Mouse (Mus musculus): Measurements from ENCODE around the gene Mast3.

Gene Mast3

GRCm38 (mm10) chr8:70776496-70777444 lies 28.1 kb downstream of the Mast3 start, which contains the start of gene Pik3r2:
Gene Pik3r2, minus strand, starts transcription at chr8:70776713.
- DNase-seq (ENCODE audit: low spot score in 2 of 2) = peak; percentile 95 to 99

GRCm38 (mm10) chr8:70775851-70776495 lies 28.9 kb downstream of the Mast3 start:
- DNase-seq (ENCODE audit: low spot score in 2 of 2) = no peak

- DNase-seq (ENCODE audit: low spot score in 2 of 2) = no peak
Observed at GRCm38 (mm10) chr8:70775227-70775626, 29.6 kb downstream of the Mast3 start.

GRCm38 (mm10) chr8:70774740-70775139 lies 30.1 kb downstream of the Mast3 start:
- no peak for DNase-seq (ENCODE audit: low spot score in 2 of 2)

- no peak for DNase-seq (ENCODE audit: low spot score in 2 of 2)
Observed at GRCm38 (mm10) chr8:70773833-70774232, 31.0 kb downstream of the Mast3 start.

GRCm38 (mm10) chr8:70773410-70773809 lies 31.4 kb downstream of the Mast3 start:
- no peak for DNase-seq (ENCODE audit: low spot score in 2 of 2)

- DNase-seq (ENCODE audit: low spot score in 2 of 2) = no peak
Observed at GRCm38 (mm10) chr8:70772890-70773289, 32.0 kb downstream of the Mast3 start.

- no peak for DNase-seq (ENCODE audit: low spot score in 2 of 2)
Observed at GRCm38 (mm10) chr8:70772075-70772474, 32.8 kb downstream of the Mast3 start.

GRCm38 (mm10) chr8:70771217-70771616 lies 33.6 kb downstream of the Mast3 start:
- DNase-seq (ENCODE audit: low spot score in 2 of 2) = no peak

GRCm38 (mm10) chr8:70770748-70771147 lies 34.1 kb downstream of the Mast3 start:
- no peak for DNase-seq (ENCODE audit: low spot score in 2 of 2)

- no peak for DNase-seq (ENCODE audit: low spot score in 2 of 2)
Observed at GRCm38 (mm10) chr8:70769858-70770257, 35.0 kb downstream of the Mast3 start.

GRCm38 (mm10) chr8:70769359-70769758 lies 35.5 kb downstream of the Mast3 start:
- peak; percentile 95 to 100 for DNase-seq (ENCODE audit: low spot score in 2 of 2)

GRCm38 (mm10) chr8:70768956-70769355 lies 35.9 kb downstream of the Mast3 start:
- DNase-seq (ENCODE audit: low spot score in 2 of 2) = no peak

GRCm38 (mm10) chr8:70768231-70768776 lies 36.5 kb downstream of the Mast3 start:
- DNase-seq (ENCODE audit: low spot score in 2 of 2) = no peak

- no peak for DNase-seq (ENCODE audit: low spot score in 2 of 2)
Observed at GRCm38 (mm10) chr8:70767503-70767902, 37.4 kb downstream of the Mast3 start.

- no peak for DNase-seq (ENCODE audit: low spot score in 2 of 2)
Observed at GRCm38 (mm10) chr8:70766571-70767440, 38.0 kb downstream of the Mast3 start.

GRCm38 (mm10) chr8:70765838-70766570 lies 38.9 kb downstream of the Mast3 start:
- peak; percentile 64 to 67 for DNase-seq (ENCODE audit: low spot score in 2 of 2)

GRCm38 (mm10) chr8:70765329-70765728 lies 39.5 kb downstream of the Mast3 start:
- DNase-seq (ENCODE audit: low spot score in 2 of 2) = no peak

- no peak for DNase-seq (ENCODE audit: low spot score in 2 of 2)
Observed at GRCm38 (mm10) chr8:70764676-70765075, 40.2 kb downstream of the Mast3 start.

- no peak for DNase-seq (ENCODE audit: low spot score in 2 of 2)
Observed at GRCm38 (mm10) chr8:70764026-70764425, 40.8 kb downstream of the Mast3 start.

GRCm38 (mm10) chr8:70763354-70763753 lies 41.5 kb downstream of the Mast3 start:
- DNase-seq (ENCODE audit: low spot score in 2 of 2) = peak; percentile 61 to 81

All from thymus, postnatal 10 days (tissue).